Mouse (Mus musculus) heart, embryonic 16.5 days (tissue): ENCODE data around the gene Gpr4. TPM values are rescaled to one million over a fixed set of nuclear protein-coding genes. Genes with fewer than 3 reads are reported as not detected.

Experiments used
- ATAC-seq: fragments of 200-750 bp; cut with Nextera tagmentation; replicated peaks from 2 replicates; pipeline ENCODE4 v1.8.0; 2017; ENCODE audit warnings: moderate number of reproducible peaks; ENCODE audit not compliant: insufficient read depth, low FRiP score; ENCODE audit errors: extremely low read depth
- H3K27ac ChIP-seq: fragments of 300-500 bp; sonication (generic); 2 replicates; pipeline ENCODE4 v1.5.1; 2014; ENCODE audit warnings: mild to moderate bottlenecking, low read length, control low read depth, moderate library complexity
- H3K27me3 ChIP-seq: fragments of 300-500 bp; sonication (generic); 2 replicates; pipeline ENCODE4 v1.6.1; 2014; ENCODE audit warnings: low read length, mixed read lengths; ENCODE audit not compliant: control insufficient read depth, insufficient read depth
- H3K36me3 ChIP-seq: fragments of 300-500 bp; sonication (generic); 2 replicates; pipeline ENCODE4 v1.6.1; 2014; ENCODE audit not compliant: control insufficient read depth, insufficient read depth
- H3K4me1 ChIP-seq: fragments of 300-500 bp; sonication (generic); 2 replicates; pipeline ENCODE4 v1.6.1; 2014; ENCODE audit warnings: low read length, mixed read lengths; ENCODE audit not compliant: control insufficient read depth, insufficient read depth
- H3K4me2 ChIP-seq: fragments of 300-500 bp; sonication (generic); 2 replicates; pipeline ENCODE4 v1.6.1; 2014; ENCODE audit warnings: low read depth, mild to moderate bottlenecking, control low read depth, low read length
- H3K4me3 ChIP-seq: fragments of 300-500 bp; sonication (generic); 2 replicates; pipeline ENCODE4 v1.5.1; 2014; ENCODE audit warnings: mild to moderate bottlenecking, control low read depth, low read length
- H3K9ac ChIP-seq: fragments of 300-500 bp; sonication (generic); 2 replicates; pipeline ENCODE4 v1.6.1; 2014; ENCODE audit warnings: low read length, control low read depth
- H3K9me3 ChIP-seq: fragments of 300-500 bp; sonication (generic); replicated peaks from 2 replicates; pipeline ENCODE4 v1.6.1; 2016; ENCODE audit warnings: low read length; ENCODE audit not compliant: control insufficient read depth
- WGBS: fragments of 180-500 bp; shearing (Covaris S2); extraction: QIAGEN DNeasy Blood & Tissue Kit; methylation state at CpG from one replicate; pipeline ENCODE4 v1.1.7; 2014; 5-methylcytosine and 5-hydroxymethylcytosine counted together
- polyA plus RNA-seq: library from polyadenylated mRNA; unstranded; fragments of >200 nt; fragmentation: Nextera tagmentation; extraction: Ambion mirVana; gene quantifications from 2 replicates; pipeline ENCODE4 v1.2.1, GENCODE M21; 2015

The Gpr4 gene
- polyA plus RNA-seq, 1 experiment from 2014 or later = 2.7 TPM

DNA sequence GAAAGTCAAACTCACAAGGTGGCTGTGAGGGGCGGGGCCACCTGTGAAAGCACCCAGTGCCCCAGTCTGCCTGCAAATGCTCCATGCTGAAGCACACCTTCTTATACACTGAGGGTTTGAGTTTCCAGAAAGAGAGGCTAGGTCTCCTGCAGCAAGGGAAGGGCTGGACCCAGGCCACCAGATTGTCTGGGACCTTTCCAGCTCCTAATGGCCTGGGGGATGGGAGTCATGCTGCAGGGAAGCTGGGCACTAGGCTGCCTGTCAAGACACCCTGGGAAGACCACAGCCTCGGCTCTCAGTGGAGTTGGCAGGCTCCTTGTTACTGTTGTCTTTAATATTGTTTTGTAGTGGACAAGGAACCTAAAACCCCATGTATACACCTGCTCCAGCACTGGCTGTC, 24.1 kb downstream of the Gpr4 start:
- Histone ChIP-seq H3K9me3 (no peaks in the 10 kb centered on the region), H3K4me1 (peaks cover 51% of the 10 kb centered on the region), H3K27me3 (no peaks in the 10 kb centered on the region), H3K9ac (peak overlapping the region; percentile 34), H3K27ac (peak overlapping the region; percentile 84), H3K4me3 (no peak overlapping the region), H3K36me3 (no peaks in the 10 kb centered on the region), H3K4me2 (peak overlapping the region; percentile 16; the same call in 1 of the 2 replicates)
- ATAC-seq = no peak
- 49% methylated on average over 2 of the region's 2 CpGs for WGBS

DNA sequence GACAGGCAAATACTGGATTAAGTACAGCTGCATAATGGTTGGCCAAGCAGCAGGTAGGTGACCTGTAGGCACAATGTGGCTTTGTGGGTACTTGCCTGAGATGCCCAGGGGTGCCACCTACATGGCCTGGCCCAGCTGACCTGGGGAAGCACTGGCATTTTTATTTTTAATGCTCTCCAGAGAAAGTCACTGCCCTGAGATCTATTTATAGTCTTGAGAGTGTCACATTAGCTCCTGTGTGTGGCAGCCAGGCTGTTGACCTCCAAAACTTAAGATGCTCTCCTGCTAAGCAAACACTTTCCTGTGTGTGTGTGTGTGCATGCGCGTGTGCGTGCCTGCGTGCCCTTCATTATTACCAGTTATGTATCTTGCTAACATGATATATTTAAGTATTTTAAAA, 26.0 kb downstream of the Gpr4 start:
- WGBS = 57% methylated on average over 4 of the region's 4 CpGs
- ATAC-seq = 0 out of 2 replicates have a peak, but pooled peaks have one; percentile 30
- H3K27me3 ChIP-seq = no peaks in the 10 kb centered on the region
- peak overlapping the region; percentile 41; the same call in 1 of the 2 replicates for H3K4me2 ChIP-seq
- H3K36me3 ChIP-seq = no peaks in the 10 kb centered on the region
- H3K27ac ChIP-seq = peak overlapping the region; percentile 94
- no peaks in the 10 kb centered on the region for H3K9me3 ChIP-seq
- peaks cover 45% of the 10 kb centered on the region for H3K4me1 ChIP-seq
- no peak overlapping the region for H3K4me3 ChIP-seq
- peak overlapping the region; percentile 50 for H3K9ac ChIP-seq

DNA sequence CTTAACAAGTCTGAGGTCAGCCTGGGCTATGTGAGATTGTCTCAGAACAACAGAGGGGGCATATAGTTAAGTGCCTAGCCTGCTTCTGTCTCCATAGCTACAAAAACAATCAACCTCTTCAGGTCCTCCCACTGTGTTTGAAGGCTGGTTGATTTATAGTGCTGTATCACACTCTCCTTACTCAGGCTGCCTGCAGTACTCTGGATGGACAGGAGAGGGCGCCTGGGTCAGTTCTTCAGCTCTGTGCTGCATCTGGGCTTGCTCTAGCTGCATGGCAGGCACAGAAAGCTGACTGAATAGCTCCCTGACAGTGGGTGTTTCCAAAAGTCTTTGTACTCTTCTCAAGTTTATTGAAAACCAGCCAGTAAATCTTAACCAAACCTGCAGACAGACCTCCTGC, 27.1 kb downstream of the Gpr4 start:
- peak; percentile 76 for ATAC-seq
- H3K4me1 ChIP-seq = peaks cover 45% of the 10 kb centered on the region
- peak overlapping the region; percentile 21; the same call in 1 of the 2 replicates for H3K9ac ChIP-seq
- no peaks in the 10 kb centered on the region for H3K27me3 ChIP-seq
- no peak overlapping the region for H3K4me2 ChIP-seq
- H3K9me3 ChIP-seq = no peaks in the 10 kb centered on the region
- WGBS = 0% methylated on average over 1 of the region's 1 CpGs
- H3K4me3 ChIP-seq = no peak overlapping the region
- H3K36me3 ChIP-seq = no peaks in the 10 kb centered on the region
- H3K27ac ChIP-seq = peak overlapping the region; percentile 94

DNA sequence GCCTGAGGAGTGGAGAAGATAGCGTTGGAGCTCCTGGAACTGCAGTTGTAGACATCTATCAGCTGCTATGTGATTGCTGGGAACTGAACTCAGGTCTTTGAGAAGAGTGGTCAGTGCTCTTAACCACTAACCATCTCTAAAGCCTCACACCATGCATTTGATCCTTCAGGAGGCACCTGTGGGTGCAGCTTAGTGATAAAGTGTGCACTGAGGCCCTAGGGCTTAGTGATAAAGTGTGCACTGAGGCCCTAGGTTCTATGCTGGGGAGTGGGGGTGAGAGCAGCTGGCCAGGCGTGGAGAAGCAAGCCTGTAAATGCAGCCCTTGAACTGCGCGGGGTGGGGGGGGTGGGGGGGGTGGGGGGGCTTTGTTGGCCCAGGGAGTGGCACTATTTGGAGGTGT, 27.6 kb downstream of the Gpr4 start:
- 0 out of 2 replicates have a peak overlapping the region, but pooled peaks have one; percentile 19 for H3K27ac ChIP-seq
- peak overlapping the region; percentile 21; the same call in 1 of the 2 replicates for H3K9ac ChIP-seq
- peaks cover under 1% of the 10 kb centered on the region for H3K36me3 ChIP-seq
- ATAC-seq = no peak
- H3K4me1 ChIP-seq = peaks cover 43% of the 10 kb centered on the region
- no peak overlapping the region for H3K4me2 ChIP-seq
- H3K27me3 ChIP-seq = no peaks in the 10 kb centered on the region
- H3K4me3 ChIP-seq = no peak overlapping the region
- H3K9me3 ChIP-seq = no peaks in the 10 kb centered on the region
- WGBS = 68% methylated on average over 4 of the region's 4 CpGs

DNA sequence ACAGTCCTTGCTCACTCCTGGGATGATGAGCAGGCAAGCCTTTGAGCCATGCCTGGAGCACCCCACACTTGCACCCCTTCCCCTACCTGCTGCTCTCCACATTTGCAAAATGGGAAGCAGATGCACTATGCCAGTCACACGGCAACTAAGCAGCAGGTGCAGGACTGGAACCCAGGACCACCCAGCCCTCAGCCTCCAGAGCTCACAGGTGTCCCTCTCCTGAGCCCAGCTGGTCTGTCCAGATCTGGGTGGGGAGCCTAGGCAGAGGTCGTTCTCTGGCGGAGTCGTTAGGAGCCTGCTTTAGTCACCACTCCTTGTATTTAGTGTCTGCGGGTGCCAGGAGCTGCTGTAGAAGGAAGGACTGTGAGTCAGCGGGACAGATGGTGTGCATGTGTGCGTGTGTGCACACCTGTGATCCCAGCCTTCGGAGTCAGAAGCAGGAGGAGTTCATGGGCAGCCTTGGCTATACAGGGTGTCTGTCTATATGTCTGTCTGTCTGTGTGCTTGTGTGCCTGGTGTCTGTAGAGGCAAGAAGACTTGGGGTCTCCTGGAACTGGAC, 28.6 kb downstream of the Gpr4 start:
- Histone ChIP-seq H3K36me3 (peaks cover 10% of the 10 kb centered on the region), H3K9me3 (no peaks in the 10 kb centered on the region), H3K4me2 (no peak overlapping the region), H3K27me3 (no peaks in the 10 kb centered on the region), H3K4me1 (peaks cover 33% of the 10 kb centered on the region), H3K4me3 (no peak overlapping the region), H3K9ac (no peak overlapping the region), H3K27ac (no peak overlapping the region)
- WGBS = 90% methylated on average over 8 of the region's 8 CpGs
- no peak for ATAC-seq

DNA sequence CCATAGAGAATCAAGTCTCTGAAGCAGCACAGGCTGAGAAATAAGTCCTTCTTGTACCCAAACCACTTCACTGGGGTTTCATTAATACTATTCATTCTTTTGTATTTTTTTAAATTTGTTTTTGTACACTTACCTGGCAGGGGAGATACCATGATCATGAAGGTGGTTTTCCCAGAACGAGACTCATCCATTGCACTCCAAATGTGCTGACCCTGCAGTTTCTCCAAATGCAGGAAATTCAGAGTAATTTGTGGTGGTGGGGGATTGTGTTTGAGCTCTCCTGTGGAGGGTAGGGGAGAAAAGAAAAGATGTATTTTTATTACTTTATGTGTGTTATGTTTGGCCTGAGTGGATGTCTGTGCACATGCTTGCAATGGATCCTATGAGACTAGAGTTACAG, 29.7 kb downstream of the Gpr4 start:
- Histone ChIP-seq H3K27ac (no peak overlapping the region), H3K27me3 (no peaks in the 10 kb centered on the region), H3K36me3 (peaks cover 10% of the 10 kb centered on the region), H3K4me3 (no peak overlapping the region), H3K4me2 (no peak overlapping the region), H3K9me3 (no peaks in the 10 kb centered on the region), H3K4me1 (peaks cover 23% of the 10 kb centered on the region), H3K9ac (no peak overlapping the region)
- 90% methylated on average over 1 of the region's 1 CpGs for WGBS
- ATAC-seq = no peak

DNA sequence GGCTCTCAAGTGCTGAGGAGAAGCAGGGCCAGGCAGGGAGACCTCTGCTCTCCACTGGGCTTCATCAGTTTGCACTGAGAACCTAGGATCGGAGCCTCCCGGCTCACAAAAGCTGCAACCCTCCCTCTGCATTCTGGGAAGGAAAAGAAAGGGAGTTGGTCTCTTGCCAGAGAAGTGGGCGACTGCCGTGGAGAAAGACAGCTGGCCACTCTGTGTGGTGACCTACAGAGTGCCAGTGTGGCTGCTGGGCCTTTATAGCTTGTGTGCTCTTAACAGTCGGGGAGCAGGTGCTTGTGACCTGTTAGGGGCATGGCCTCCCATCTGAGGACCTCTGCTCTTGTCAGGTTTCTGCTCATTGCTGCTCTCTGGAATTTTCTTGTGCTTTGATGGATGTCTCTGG, 31.5 kb downstream of the Gpr4 start:
- ATAC-seq = no peak
- Histone ChIP-seq H3K9me3 (no peaks in the 10 kb centered on the region), H3K36me3 (peaks cover 12% of the 10 kb centered on the region), H3K4me3 (no peak overlapping the region), H3K27me3 (no peaks in the 10 kb centered on the region), H3K4me2 (no peak overlapping the region), H3K9ac (no peak overlapping the region), H3K27ac (no peak overlapping the region), H3K4me1 (peaks cover 10% of the 10 kb centered on the region)
- 59% methylated on average over 5 of the region's 5 CpGs for WGBS

DNA sequence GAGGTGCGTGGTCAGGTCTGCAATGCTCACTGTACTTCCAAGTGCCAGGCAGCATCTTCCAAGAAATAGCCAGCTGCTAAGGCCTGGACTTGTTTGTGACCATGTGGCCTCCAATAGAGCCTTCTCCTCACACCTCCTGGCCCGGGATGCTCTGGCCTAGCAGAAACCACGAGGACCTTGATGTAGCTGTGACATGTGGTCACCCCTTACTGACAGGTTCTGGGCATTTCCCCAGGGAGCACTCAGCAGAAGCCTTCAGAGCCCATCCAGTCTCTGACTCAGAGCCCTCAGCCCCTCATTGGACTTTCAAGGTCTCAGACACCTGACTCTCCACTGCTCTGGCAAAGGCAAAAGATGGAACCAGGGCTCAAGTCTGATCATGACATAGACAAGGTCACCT, 32.7 kb downstream of the Gpr4 start:
- Histone ChIP-seq H3K4me3 (no peak overlapping the region), H3K27ac (no peak overlapping the region), H3K9me3 (no peaks in the 10 kb centered on the region), H3K27me3 (no peaks in the 10 kb centered on the region), H3K9ac (no peak overlapping the region), H3K36me3 (peaks cover 12% of the 10 kb centered on the region), H3K4me2 (no peak overlapping the region), H3K4me1 (no peaks in the 10 kb centered on the region)
- ATAC-seq = no peak
- WGBS = 69% methylated on average over 3 of the region's 3 CpGs

DNA sequence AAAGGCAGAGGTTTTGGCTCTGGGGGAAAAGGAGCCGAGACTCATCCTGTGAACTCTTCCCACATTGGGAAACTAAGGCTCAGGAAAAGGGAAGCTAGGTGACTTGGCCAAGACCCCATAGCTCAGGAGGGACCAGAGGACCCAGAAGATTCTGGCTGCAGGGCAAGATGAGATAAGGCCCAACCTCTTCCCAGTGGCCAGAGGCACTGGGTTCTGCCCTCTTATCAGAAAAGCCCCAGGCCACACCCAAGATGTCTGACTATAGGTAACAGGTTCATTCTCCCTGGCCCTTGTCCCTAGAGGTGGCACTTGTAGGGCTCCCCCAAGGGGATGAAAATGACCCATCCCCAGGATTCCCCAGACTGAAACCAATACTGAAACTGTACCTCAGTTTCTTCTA, 34.5 kb downstream of the Gpr4 start:
- H3K27ac ChIP-seq = no peak overlapping the region
- H3K4me2 ChIP-seq = no peak overlapping the region
- H3K4me3 ChIP-seq = no peak overlapping the region
- H3K27me3 ChIP-seq = no peaks in the 10 kb centered on the region
- H3K4me1 ChIP-seq = no peaks in the 10 kb centered on the region
- WGBS = 87% methylated on average over 1 of the region's 1 CpGs
- peaks cover 12% of the 10 kb centered on the region for H3K36me3 ChIP-seq
- ATAC-seq = no peak
- no peaks in the 10 kb centered on the region for H3K9me3 ChIP-seq
- H3K9ac ChIP-seq = no peak overlapping the region
